13 mouse cellular contexts compared by ENCODE assay signal in the genomic region with DNA sequence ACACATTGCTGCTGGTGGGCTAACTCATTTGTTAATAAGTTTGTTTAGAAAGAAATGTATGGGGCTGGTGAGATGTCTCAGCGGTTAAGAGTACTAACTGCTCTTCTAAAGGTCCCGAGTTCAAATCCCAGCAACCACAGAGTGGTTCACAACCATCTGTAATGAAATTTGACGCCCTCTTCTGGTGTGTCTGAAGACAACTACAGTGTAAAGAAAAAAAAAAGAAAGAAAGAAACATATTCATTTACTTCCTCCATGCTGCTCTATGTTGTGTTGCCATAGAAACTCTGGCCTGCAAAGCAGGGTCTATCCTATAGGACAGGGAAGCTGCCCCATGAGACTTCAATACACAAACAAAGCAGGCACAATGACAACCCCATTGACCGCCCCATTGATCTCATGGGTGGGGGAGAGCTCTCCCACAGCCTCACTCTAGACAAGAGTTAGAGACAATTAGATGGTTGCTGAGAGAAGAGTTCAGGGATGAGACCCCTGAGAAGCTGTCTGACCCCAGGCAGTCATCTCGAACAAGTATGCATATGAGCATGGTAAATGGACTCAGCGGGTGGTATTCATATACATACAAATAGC. TPM values are rescaled to one million over a fixed set of nuclear protein-coding genes. Genes with fewer than 3 reads are reported as not detected.
DNase-seq lines count a peak whose midpoint lies in the region; ATAC-seq and TF ChIP-seq lines count a peak whose summit lies in the region.
"Had no signal": no experiment of that assay in that cellular context is flagged by ENCODE, and none has a peak within 500 bp of the region (broad histone marks: within the 10 kb centered on the region; RNA-seq: fewer than 3 reads in every experiment).

No protein-coding gene starts in this region.

- no peaks in the 10 kb centered on the region for H3K27me3 ChIP-seq in heart, postnatal 0 days (ENCODE audit: control insufficient read depth, insufficient read depth, low read length)
- H3K27me3 ChIP-seq in midbrain, embryonic 11.5 days (ENCODE audit: control insufficient read depth, insufficient read depth, low read length), result no peaks in the 10 kb centered on the region
- H3K27me3 ChIP-seq in midbrain, embryonic 15.5 days (replicated peaks), result no peaks in the 10 kb centered on the region
- H3K27me3 ChIP-seq in intestine, embryonic 16.5 days (replicated peaks; ENCODE audit: control insufficient read depth, insufficient read depth, low read length), result no peaks in the 10 kb centered on the region
- H3K27me3 ChIP-seq in stomach, embryonic 15.5 days (replicated peaks), result no peaks in the 10 kb centered on the region
- H3K27me3 ChIP-seq: embryonic facial prominence, embryonic 12.5 days; forebrain, embryonic 13.5 days had no signal

- no peak for ATAC-seq in heart, postnatal 0 days (ENCODE audit: insufficient read depth, low read depth)
- ATAC-seq in midbrain, embryonic 11.5 days (ENCODE audit: low FRiP score), result no peak
- no peak for ATAC-seq in midbrain, embryonic 15.5 days (replicated peaks)
- no peak for ATAC-seq in intestine, embryonic 16.5 days
- no peak for ATAC-seq in stomach, embryonic 15.5 days (ENCODE audit: insufficient read depth, low FRiP score, low read depth)
- ATAC-seq: forebrain, embryonic 13.5 days had no signal

- H3K27ac ChIP-seq in heart, postnatal 0 days (ENCODE audit: low read depth), result peak overlapping the region; percentile 90
- H3K27ac ChIP-seq in midbrain, embryonic 11.5 days (ENCODE audit: low read depth, low read length), result no peak overlapping the region
- H3K27ac ChIP-seq in midbrain, embryonic 15.5 days, result no peak overlapping the region
- peak overlapping the region; percentile 92 for H3K27ac ChIP-seq in intestine, embryonic 16.5 days (ENCODE audit: low read length)
- peak overlapping the region; percentile 84; the same call in 1 of the 2 replicates for H3K27ac ChIP-seq in stomach, embryonic 15.5 days

- no peak overlapping the region for H3K9ac ChIP-seq in heart, postnatal 0 days (replicated peaks; ENCODE audit: low read depth, low read length)
- no peak overlapping the region for H3K9ac ChIP-seq in midbrain, embryonic 11.5 days (ENCODE audit: low read length)
- no peak overlapping the region for H3K9ac ChIP-seq in midbrain, embryonic 15.5 days
- no peak overlapping the region for H3K9ac ChIP-seq in intestine, embryonic 16.5 days (ENCODE audit: low read depth, low read length)
- H3K9ac ChIP-seq in stomach, embryonic 15.5 days, result no peak overlapping the region
- H3K9ac ChIP-seq: embryonic facial prominence, embryonic 12.5 days; forebrain, embryonic 13.5 days; liver, postnatal 0 days had no signal

- 78% methylated on average over 6 of the region's 6 CpGs for WGBS in heart, postnatal 0 days
- WGBS in midbrain, embryonic 11.5 days, result 76% methylated on average over 6 of the region's 6 CpGs
- WGBS in midbrain, embryonic 15.5 days, result 76% methylated on average over 6 of the region's 6 CpGs
- 76% methylated on average over 6 of the region's 6 CpGs for WGBS in intestine, embryonic 16.5 days
- 79% methylated on average over 6 of the region's 6 CpGs for WGBS in stomach, embryonic 15.5 days

- no peaks in the 10 kb centered on the region for H3K9me3 ChIP-seq in heart, postnatal 0 days (replicated peaks; ENCODE audit: control insufficient read depth, low read length)
- H3K9me3 ChIP-seq in midbrain, embryonic 11.5 days (ENCODE audit: control insufficient read depth, low read length), result no peaks in the 10 kb centered on the region
- no peaks in the 10 kb centered on the region for H3K9me3 ChIP-seq in midbrain, embryonic 15.5 days
- no peaks in the 10 kb centered on the region for H3K9me3 ChIP-seq in intestine, embryonic 16.5 days (ENCODE audit: control insufficient read depth, low read length)
- H3K9me3 ChIP-seq in stomach, embryonic 15.5 days, result no peaks in the 10 kb centered on the region
- H3K9me3 ChIP-seq: embryonic facial prominence, embryonic 12.5 days; forebrain, embryonic 13.5 days had no signal

- H3K4me1 ChIP-seq in heart, postnatal 0 days (ENCODE audit: control insufficient read depth, insufficient read depth), result peaks cover 14% of the 10 kb centered on the region
- peaks cover 3% of the 10 kb centered on the region; the same call in 1 of the 2 replicates for H3K4me1 ChIP-seq in midbrain, embryonic 11.5 days (ENCODE audit: control insufficient read depth, insufficient read depth, low read length)
- peaks cover 10% of the 10 kb centered on the region for H3K4me1 ChIP-seq in midbrain, embryonic 15.5 days
- H3K4me1 ChIP-seq in intestine, embryonic 16.5 days (ENCODE audit: control insufficient read depth, insufficient read depth, low read length), result peaks cover 16% of the 10 kb centered on the region
- H3K4me1 ChIP-seq in stomach, embryonic 15.5 days, result peaks cover 16% of the 10 kb centered on the region

- TF ChIP-seq EP300 in heart, postnatal 0 days (IDR thresholded peaks at IDR 0.05; ENCODE audit: low read depth), result 0 out of 2 replicates have a peak, but pooled peaks have one; percentile 14

- no peak overlapping the region for H3K4me3 ChIP-seq in heart, postnatal 0 days (ENCODE audit: low read depth, low read length)
- H3K4me3 ChIP-seq in midbrain, embryonic 11.5 days (ENCODE audit: low read depth, low read length), result no peak overlapping the region
- no peak overlapping the region for H3K4me3 ChIP-seq in midbrain, embryonic 15.5 days
- no peak overlapping the region for H3K4me3 ChIP-seq in intestine, embryonic 16.5 days (ENCODE audit: low read length)
- H3K4me3 ChIP-seq in stomach, embryonic 15.5 days (replicated peaks), result no peak overlapping the region
- H3K4me3 ChIP-seq: embryonic facial prominence, embryonic 12.5 days; forebrain, embryonic 13.5 days had no signal

- intact Hi-C loops in heart, postnatal 10 days (cut with DNase I), result no loop called here

- H3K4me2 ChIP-seq in heart, postnatal 0 days (ENCODE audit: low read depth, low read length), result no peak overlapping the region
- H3K4me2 ChIP-seq in midbrain, embryonic 11.5 days, result no peak overlapping the region
- H3K4me2 ChIP-seq in midbrain, embryonic 15.5 days, result no peak overlapping the region
- no peak overlapping the region for H3K4me2 ChIP-seq in intestine, embryonic 16.5 days (ENCODE audit: low read depth, low read length)
- H3K4me2 ChIP-seq in stomach, embryonic 15.5 days, result no peak overlapping the region
- H3K4me2 ChIP-seq: embryonic facial prominence, embryonic 12.5 days; forebrain, embryonic 13.5 days had no signal

- 0 out of 2 replicates have a peak, but pooled peaks cover 7% of the 10 kb centered on the region for H3K36me3 ChIP-seq in heart, postnatal 0 days (replicated peaks; ENCODE audit: control insufficient read depth, insufficient read depth, low read length)
- no peaks in the 10 kb centered on the region for H3K36me3 ChIP-seq in midbrain, embryonic 11.5 days (ENCODE audit: control insufficient read depth, insufficient read depth, low read length)
- H3K36me3 ChIP-seq in midbrain, embryonic 15.5 days (replicated peaks), result no peaks in the 10 kb centered on the region
- no peaks in the 10 kb centered on the region for H3K36me3 ChIP-seq in intestine, embryonic 16.5 days (ENCODE audit: control insufficient read depth, insufficient read depth, low read length)
- no peaks in the 10 kb centered on the region for H3K36me3 ChIP-seq in stomach, embryonic 15.5 days
- H3K36me3 ChIP-seq: embryonic facial prominence, embryonic 12.5 days had no signal

- TF ChIP-seq CTCF in heart, postnatal 0 days (IDR thresholded peaks at IDR 0.05; ENCODE audit: low read depth), result no peak

- DNase-seq in heart, postnatal 0 days (ENCODE audit: low spot score), result no peak
- DNase-seq in heart, postnatal 10 days, result no peak
- DNase-seq in midbrain, embryonic 11.5 days (ENCODE audit: low spot score, missing footprints), result peak; percentile 73
- DNase-seq in testis, postnatal 10 days (ENCODE audit: low spot score), result no peak
- DNase-seq: left cerebral cortex, postnatal 4 days; liver, postnatal 0 days; right cerebral cortex, postnatal 25 days; thymus, adult 18-20 months had no signal

RNA-seq across cellular contexts. Expression of a gene that starts 22.6 kb away (rescaled TPM):
- 58.3 and 80.4 TPM in 2 replicates for total RNA-seq in heart, postnatal 0 days (2014; rRNA removed; ENCODE audit: low replicate concordance)
- 40.5 and 45.9 TPM in 2 replicates for polyA plus RNA-seq in heart, postnatal 0 days (2015; fragmentation: Nextera tagmentation; extraction: Ambion mirVana)
- 10 to 100 TPM; 65.4 to 67.4 TPM for total RNA-seq in heart, postnatal 10 days (2021)
- polyA plus RNA-seq in midbrain, embryonic 11.5 days (2014; fragmentation: Nextera tagmentation; extraction: Ambion mirVana), result 104 TPM in 2 replicates
- polyA plus RNA-seq in midbrain, embryonic 15.5 days (2015; fragmentation: Nextera tagmentation; extraction: Ambion mirVana), result 120 and 126 TPM in 2 replicates
- polyA plus RNA-seq in intestine, embryonic 16.5 days (2015; fragmentation: Nextera tagmentation; extraction: Ambion mirVana), result 59.0 and 59.6 TPM in 2 replicates
- 61.7 and 68.8 TPM in 2 replicates for polyA plus RNA-seq in stomach, embryonic 15.5 days (2015; fragmentation: Nextera tagmentation; extraction: Ambion mirVana)

Comparison
In these comparisons a context has a peak if more than half of its experiments do, and no peak if none do; other contexts are left out.
1. H3K27ac ChIP-seq: peak in heart, postnatal 0 days (single experiment), intestine, embryonic 16.5 days (single experiment) and stomach, embryonic 15.5 days (single experiment); none in midbrain, embryonic 11.5 days (single experiment) and midbrain, embryonic 15.5 days (single experiment).